Mouse (Mus musculus) stomach, postnatal 0 days (tissue): Measurements from ENCODE around the gene Ube2e2. TPM values are rescaled to one million over a fixed set of nuclear protein-coding genes. Genes with fewer than 3 reads are reported as not detected.

Source experiments
- ATAC-seq: fragments of 200-750 bp; cut with Nextera tagmentation; 2 replicates; pipeline ENCODE4 v1.8.0; 2017; ENCODE audit not compliant: low FRiP score, low TSS enrichment
- DNase-seq: peaks from one replicate; pipeline ENCODE4 v3.0.0-alpha.2; 2016; ENCODE audit warnings: low spot score
- H3K27ac ChIP-seq: fragments of 300-500 bp; sonication (generic); replicated peaks from 2 replicates; pipeline ENCODE4 v1.5.1; 2014; ENCODE audit warnings: mild to moderate bottlenecking, control low read depth
- H3K27me3 ChIP-seq: fragments of 300-500 bp; sonication (generic); 2 replicates; pipeline ENCODE4 v1.6.1; 2014; ENCODE audit warnings: low read length; ENCODE audit not compliant: control insufficient read depth, insufficient read depth
- H3K36me3 ChIP-seq: fragments of 300-500 bp; sonication (generic); 2 replicates; pipeline ENCODE4 v1.6.1; 2014; ENCODE audit warnings: low read length, mixed read lengths; ENCODE audit not compliant: control insufficient read depth, insufficient read depth
- H3K4me1 ChIP-seq: fragments of 300-500 bp; sonication (generic); replicated peaks from 2 replicates; pipeline ENCODE4 v1.6.1; 2014; ENCODE audit warnings: antibody characterized with exemption; ENCODE audit not compliant: control insufficient read depth, insufficient read depth
- H3K4me2 ChIP-seq: fragments of 300-500 bp; sonication (generic); replicated peaks from 2 replicates; pipeline ENCODE4 v1.6.1; 2014; ENCODE audit warnings: low read depth, mild to moderate bottlenecking, control low read depth, moderate library complexity
- H3K4me3 ChIP-seq: fragments of 300-500 bp; sonication (generic); 2 replicates; pipeline ENCODE4 v1.5.1; 2014; ENCODE audit warnings: low read depth, low read length, control low read depth
- H3K9ac ChIP-seq: fragments of 300-500 bp; sonication (generic); 2 replicates; pipeline ENCODE4 v1.6.1; 2014; ENCODE audit warnings: mild to moderate bottlenecking, low read length, control low read depth, mixed read lengths
- H3K9me3 ChIP-seq: fragments of 300-500 bp; sonication (generic); 2 replicates; pipeline ENCODE4 v1.6.1; 2016; ENCODE audit warnings: low read length; ENCODE audit not compliant: control insufficient read depth
- CTCF ChIP-seq: IDR thresholded peaks from 2 replicates; pipeline ENCODE4 v1.5.1; 2016; ENCODE audit warnings: antibody characterized with exemption, low read depth, mild to moderate bottlenecking, moderate library complexity
- EP300 ChIP-seq: optimal IDR thresholded peaks from 2 replicates; pipeline ENCODE3; 2016; ENCODE audit warnings: antibody characterized with exemption
- WGBS: fragments of 180-500 bp; shearing (Covaris S2); extraction: QIAGEN DNeasy Blood & Tissue Kit; methylation state at CpG from one replicate; pipeline ENCODE4 v1.1.7; 2014; 5-methylcytosine and 5-hydroxymethylcytosine counted together
- polyA plus RNA-seq: library from polyadenylated mRNA; unstranded; fragments of >200 nt; fragmentation: Nextera tagmentation; extraction: Ambion mirVana; gene quantifications from 2 replicates; pipeline ENCODE4 v1.2.1, GENCODE M21; 2015

Ube2e2 gene
- polyA plus RNA-seq, 1 experiment from 2014 or later, result 61.5 TPM

DNA sequence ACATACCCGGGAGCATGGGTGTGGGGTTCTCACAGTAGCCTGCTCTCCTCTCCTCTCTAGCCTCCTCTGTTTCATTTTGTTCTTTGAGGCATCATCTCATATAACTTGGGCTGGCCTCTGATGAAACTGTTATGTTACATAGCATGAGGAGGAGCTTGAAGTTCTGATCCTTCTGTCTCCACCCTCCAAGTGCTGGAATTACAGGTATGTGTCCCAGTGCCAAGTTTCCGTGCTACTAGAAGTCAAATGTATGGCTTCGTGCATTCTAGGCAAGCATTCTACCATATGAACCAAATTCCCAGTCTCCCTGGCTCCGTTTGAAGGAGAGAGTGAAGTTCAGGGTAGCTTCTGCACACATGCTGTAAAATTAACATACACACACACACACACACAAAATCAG is 363.6 kb downstream of the Ube2e2 start:
- TF ChIP-seq CTCF (no peak), EP300 (no peak)
- Histone ChIP-seq H3K4me3 (no peak overlapping the region), H3K4me2 (no peak overlapping the region), H3K27me3 (no peaks in the 10 kb centered on the region), H3K4me1 (no peaks in the 10 kb centered on the region), H3K9ac (no peak overlapping the region), H3K27ac (no peak overlapping the region), H3K36me3 (no peaks in the 10 kb centered on the region), H3K9me3 (no peaks in the 10 kb centered on the region)
- ATAC-seq, result no peak
- 65% methylated on average over 4 of the region's 4 CpGs for WGBS
- DNase-seq, result no peak
